Mouse (Mus musculus) forebrain, embryonic 13.5 days (tissue): ENCODE results near the gene Ndufv3. TPM values are rescaled to one million over a fixed set of nuclear protein-coding genes. Genes with fewer than 3 reads are reported as not detected.

Experiments used
- microRNA-seq: library from miRNA; unstranded; fragments of <30 nt; microRNA quantifications from one replicate; pipeline ENCODE4, GENCODE M21; 2016
- polyA plus RNA-seq: library from polyadenylated mRNA; unstranded; fragments of >200 nt; fragmentation: Nextera tagmentation; extraction: Ambion mirVana; gene quantifications from 2 replicates; pipeline ENCODE4 v1.2.1, GENCODE M21; 2015

Ndufv3 gene
- polyA plus RNA-seq, 1 experiment from 2014 or later = 354 TPM

Small RNAs within 50 kb of the gene (microRNA-seq; reads per million reads assigned to microRNA genes)
- gene Gm24970 = not detected

Other genes with a start within 250 kb of the Ndufv3 start
- gene Rsph1, start 242.7 kb upstream of the Ndufv3 start, polyA plus RNA-seq = 4.0 and 5.2 TPM in 2 replicates
- 10.4 and 11.4 TPM in 2 replicates for gene Slc37a1, start 233.3 kb upstream of the Ndufv3 start, polyA plus RNA-seq
- 46.4 and 52.3 TPM in 2 replicates for gene Pde9a, start 133.9 kb upstream of the Ndufv3 start, polyA plus RNA-seq
- gene Wdr4, start 135 bp upstream of the Ndufv3 start, polyA plus RNA-seq = 37.9 and 43.6 TPM in 2 replicates
- 29.6 and 30.5 TPM in 2 replicates for gene Pknox1, start 44.6 kb downstream of the Ndufv3 start, polyA plus RNA-seq
- gene Cbs, start 117.1 kb downstream of the Ndufv3 start, polyA plus RNA-seq = 4.4 and 5.3 TPM in 2 replicates
- 349 and 357 TPM in 2 replicates for gene U2af1, start 138.8 kb downstream of the Ndufv3 start, polyA plus RNA-seq
- not detected in 2 replicates for gene Cryaa, start 157.7 kb downstream of the Ndufv3 start, polyA plus RNA-seq